Mouse (Mus musculus) effector memory CD4-positive, alpha-beta T cell, adult 5 months (primary cell): ENCODE data around the gene Igsf8. TPM values are rescaled to one million over a fixed set of nuclear protein-coding genes. Genes with fewer than 3 reads are reported as not detected.

Source experiments
- polyA plus RNA-seq: library from polyadenylated mRNA; unstranded; fragments of 100-300 nt; shearing (Covaris generic); gene quantifications from one replicate; pipeline ENCODE4 v1.2.1, GENCODE M21; 2017

The Igsf8 gene
- 70.9 TPM for polyA plus RNA-seq

GRCm38 (mm10) chr1:172261477-172262078, at the start of gene Igsf8:
TSS of gene Igsf8 (plus strand) at chr1:172261641.

GRCm38 (mm10) chr1:172219451-172220406, 41.7 kb upstream of the Igsf8 start, which contains the start of gene Casq1:
TSS of gene Casq1 (minus strand) at chr1:172219868.

GRCm38 (mm10) chr1:172258314-172258713, 3.1 kb upstream of the Igsf8 start, which contains the start of gene Atp1a4:
TSS of gene Atp1a4 (minus strand) at chr1:172258414.

GRCm38 (mm10) chr1:172297611-172298537, 36.4 kb downstream of the Igsf8 start, which contains the start of gene Atp1a2:
TSS of gene Atp1a2 (minus strand) at chr1:172298064.

GRCm38 (mm10) chr1:172329131-172329530, 67.7 kb downstream of the Igsf8 start, which contains the start of gene Kcnj9:
TSS of gene Kcnj9 (minus strand) at chr1:172329318.

GRCm38 (mm10) chr1:172340729-172341321, 79.4 kb downstream of the Igsf8 start, which contains the start of gene Kcnj10:
TSS of gene Kcnj10 (plus strand) at chr1:172341210.

Other genes with a start within 250 kb of the Igsf8 start
- gene Vangl2, start 233.2 kb upstream of the Igsf8 start, polyA plus RNA-seq = 0.15 TPM
- not detected for gene Nhlh1, start 204.1 kb upstream of the Igsf8 start, polyA plus RNA-seq
- 171 TPM for gene Copa, start 179.1 kb upstream of the Igsf8 start, polyA plus RNA-seq
- gene Ncstn, start 178.8 kb upstream of the Igsf8 start, polyA plus RNA-seq = 102 TPM
- gene Pex19, start 134.9 kb upstream of the Igsf8 start, polyA plus RNA-seq = 40.3 TPM
- gene Dcaf8, start 113.6 kb upstream of the Igsf8 start, polyA plus RNA-seq = 107 TPM
- 80.7 TPM for gene Pea15a, start 54.8 kb upstream of the Igsf8 start, polyA plus RNA-seq
- gene Casq1, start 41.8 kb upstream of the Igsf8 start, polyA plus RNA-seq = not detected
- not detected for gene Atp1a4, start 3.2 kb upstream of the Igsf8 start, polyA plus RNA-seq
- 0.15 TPM for gene Atp1a2, start 36.4 kb downstream of the Igsf8 start, polyA plus RNA-seq
- not detected for gene Kcnj9, start 67.7 kb downstream of the Igsf8 start, polyA plus RNA-seq
- 0.11 TPM for gene Kcnj10, start 79.6 kb downstream of the Igsf8 start, polyA plus RNA-seq
- 8.9 TPM for gene Pigm, start 114.9 kb downstream of the Igsf8 start, polyA plus RNA-seq
- not detected for gene Slamf9, start 213.7 kb downstream of the Igsf8 start, polyA plus RNA-seq
- 0.60 TPM for gene Igsf9, start 220.1 kb downstream of the Igsf8 start, polyA plus RNA-seq
- 470 TPM for gene Tagln2, start 238.4 kb downstream of the Igsf8 start, polyA plus RNA-seq